Mouse (Mus musculus): Measurements from ENCODE around the gene C330007P06Rik. TPM values are rescaled to one million over a fixed set of nuclear protein-coding genes. Genes with fewer than 3 reads are reported as not detected.

C330007P06Rik gene
- polyA plus RNA-seq, 1 experiment = 18.9 TPM

DNA sequence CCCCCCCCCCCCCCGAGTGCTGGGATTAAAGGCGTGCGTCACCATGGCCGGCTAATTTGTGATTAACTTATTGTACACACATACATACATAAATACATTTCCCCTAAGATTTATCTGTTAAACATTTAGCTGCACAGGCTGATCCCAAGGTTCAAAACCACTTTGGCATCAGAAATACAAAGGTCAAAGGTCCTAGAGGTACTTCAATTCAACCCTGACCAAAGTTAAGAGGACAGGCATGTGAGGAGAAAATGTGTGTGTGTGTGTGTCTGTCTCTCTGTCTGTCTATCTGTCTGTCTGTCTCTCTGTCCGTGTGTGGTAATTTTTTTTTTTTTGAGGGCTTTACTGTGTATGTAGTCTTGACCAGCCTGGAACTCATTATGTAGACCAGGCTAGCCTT, 47.0 kb downstream of the C330007P06Rik start:
- Histone ChIP-seq H3K27ac (ENCODE audit: control insufficient read depth, insufficient read depth, low read length) (no peak overlapping the region), H3K36me3 (ENCODE audit: control insufficient read depth, insufficient read depth, low read length) (no peaks in the 10 kb centered on the region), H3K4me1 (replicated peaks; ENCODE audit: control insufficient read depth, insufficient read depth, low read length) (no peaks in the 10 kb centered on the region), H3K4me3 (ENCODE audit: control insufficient read depth, insufficient read depth, low read length) (no peak overlapping the region), H3K27me3 (ENCODE audit: control insufficient read depth, insufficient read depth, low read length) (no peaks in the 10 kb centered on the region)
- DNase-seq = no peak
- WGBS = 100% methylated on average over 4 of the region's 5 CpGs
- TF ChIP-seq CTCF (IDR thresholded peaks at IDR 0.05; ENCODE audit: borderline replicate concordance, control insufficient read depth, extremely low read depth, insufficient read depth, low read length, poor library complexity) = no peak
- no peak for TF ChIP-seq POLR2A (IDR thresholded peaks at IDR 0.05; ENCODE audit: control insufficient read depth, extremely low read depth, insufficient read depth, low read length, poor library complexity)

DNA sequence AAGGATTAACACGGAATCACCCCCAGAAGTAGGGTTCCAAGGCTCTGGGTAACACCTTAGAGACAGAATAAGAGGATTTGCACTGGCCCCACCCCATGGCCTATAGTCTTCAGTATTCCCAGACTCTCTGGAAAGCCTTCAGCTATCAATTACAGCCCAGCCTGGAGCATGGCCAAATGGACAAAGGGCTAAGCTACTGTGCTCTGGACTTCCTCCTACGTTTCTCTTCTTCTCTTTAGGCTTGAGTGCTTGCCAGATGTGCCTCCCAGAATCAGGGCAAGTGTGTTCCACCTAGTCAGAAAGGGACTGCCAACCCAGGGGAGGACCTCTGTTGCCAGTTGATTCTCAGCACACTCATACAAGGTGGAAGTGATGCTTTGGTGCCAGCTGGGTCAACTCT, 48.9 kb downstream of the C330007P06Rik start:
- no peak overlapping the region for H3K27ac ChIP-seq (ENCODE audit: control insufficient read depth, insufficient read depth, low read length)
- no peak for TF ChIP-seq CTCF (IDR thresholded peaks at IDR 0.05; ENCODE audit: borderline replicate concordance, control insufficient read depth, extremely low read depth, insufficient read depth, low read length, poor library complexity)
- TF ChIP-seq POLR2A (IDR thresholded peaks at IDR 0.05; ENCODE audit: control insufficient read depth, extremely low read depth, insufficient read depth, low read length, poor library complexity) = no peak
- no peaks in the 10 kb centered on the region for H3K4me1 ChIP-seq (replicated peaks; ENCODE audit: control insufficient read depth, insufficient read depth, low read length)
- no peaks in the 10 kb centered on the region for H3K27me3 ChIP-seq (ENCODE audit: control insufficient read depth, insufficient read depth, low read length)
- whole genome bisulfite sequencing = 82% methylated on average over 2 of the region's 2 CpGs
- no peak for DNase-seq
- H3K4me3 ChIP-seq (ENCODE audit: control insufficient read depth, insufficient read depth, low read length) = no peak overlapping the region
- no peaks in the 10 kb centered on the region for H3K36me3 ChIP-seq (ENCODE audit: control insufficient read depth, insufficient read depth, low read length)

DNA sequence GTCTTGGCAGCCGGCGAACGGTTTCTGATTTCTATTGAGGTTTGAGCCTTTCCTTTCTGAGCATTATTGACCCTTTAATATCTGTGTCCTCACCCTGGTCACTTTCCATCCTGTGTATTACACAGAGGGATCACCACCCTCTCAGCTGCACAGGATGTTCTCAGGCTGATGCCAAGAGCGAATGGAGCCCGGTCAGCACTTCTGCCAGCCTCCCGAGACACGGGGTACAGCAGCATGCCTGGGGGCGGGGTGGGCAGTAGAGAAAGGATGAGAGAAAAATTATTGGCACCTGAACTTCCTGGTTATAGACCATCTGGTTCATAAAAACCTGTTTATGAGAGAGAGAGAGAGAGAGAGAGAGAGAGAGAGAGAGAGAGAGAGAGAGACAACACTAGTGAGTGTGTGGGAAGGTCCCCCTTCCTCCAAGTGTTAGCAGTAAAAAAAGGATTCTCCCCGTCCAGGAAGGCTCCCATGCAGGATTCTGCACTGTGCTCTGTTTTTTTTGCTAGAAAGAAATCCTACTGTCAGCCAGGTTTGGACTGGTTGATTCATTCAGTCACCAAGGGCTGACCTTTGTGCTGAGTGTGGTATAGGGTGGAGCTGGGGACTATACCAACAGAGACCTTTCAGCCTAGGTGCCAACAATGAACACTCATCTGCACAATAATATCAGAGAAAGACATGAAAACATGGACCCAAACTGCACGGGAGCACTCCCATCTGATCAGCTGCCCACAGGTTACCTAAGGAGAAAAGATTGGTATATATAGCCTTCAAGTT, 49.8 kb downstream of the C330007P06Rik start:
- no peak overlapping the region for H3K27ac ChIP-seq (ENCODE audit: control insufficient read depth, insufficient read depth, low read length)
- H3K36me3 ChIP-seq (ENCODE audit: control insufficient read depth, insufficient read depth, low read length) = no peaks in the 10 kb centered on the region
- no peak for TF ChIP-seq CTCF (IDR thresholded peaks at IDR 0.05; ENCODE audit: borderline replicate concordance, control insufficient read depth, extremely low read depth, insufficient read depth, low read length, poor library complexity)
- H3K4me3 ChIP-seq (ENCODE audit: control insufficient read depth, insufficient read depth, low read length) = no peak overlapping the region
- H3K27me3 ChIP-seq (ENCODE audit: control insufficient read depth, insufficient read depth, low read length) = no peaks in the 10 kb centered on the region
- no peak for DNase-seq
- 96% methylated on average over 10 of the region's 10 CpGs for WGBS
- no peaks in the 10 kb centered on the region for H3K4me1 ChIP-seq (replicated peaks; ENCODE audit: control insufficient read depth, insufficient read depth, low read length)

DNA sequence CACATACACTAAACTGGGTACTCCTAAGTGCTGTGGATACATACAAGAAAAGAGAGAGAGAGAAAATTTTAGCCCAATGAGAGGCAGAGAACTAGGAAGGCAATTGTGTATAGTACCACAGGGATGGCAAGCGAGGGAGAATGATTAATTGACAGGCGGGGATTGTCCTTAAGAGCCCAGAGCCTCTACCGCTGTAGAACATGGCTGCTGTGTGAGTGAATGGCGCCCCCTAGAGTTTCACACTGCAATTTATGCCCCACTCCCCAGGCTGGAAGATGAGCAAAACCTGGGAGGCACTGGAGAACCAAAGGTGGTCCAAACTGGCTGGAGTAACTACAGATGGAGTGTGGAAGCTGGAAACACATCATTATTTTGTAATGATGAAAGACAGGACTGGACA, 53.7 kb downstream of the C330007P06Rik start:
- Histone ChIP-seq H3K27ac (ENCODE audit: control insufficient read depth, insufficient read depth, low read length) (no peak overlapping the region), H3K27me3 (ENCODE audit: control insufficient read depth, insufficient read depth, low read length) (no peaks in the 10 kb centered on the region), H3K4me3 (ENCODE audit: control insufficient read depth, insufficient read depth, low read length) (no peak overlapping the region), H3K4me1 (replicated peaks; ENCODE audit: control insufficient read depth, insufficient read depth, low read length) (no peaks in the 10 kb centered on the region), H3K36me3 (ENCODE audit: control insufficient read depth, insufficient read depth, low read length) (no peaks in the 10 kb centered on the region)
- TF ChIP-seq CTCF (IDR thresholded peaks at IDR 0.05; ENCODE audit: borderline replicate concordance, control insufficient read depth, extremely low read depth, insufficient read depth, low read length, poor library complexity) (no peak), POLR2A (IDR thresholded peaks at IDR 0.05; ENCODE audit: control insufficient read depth, extremely low read depth, insufficient read depth, low read length, poor library complexity) (no peak)
- 33% methylated on average over 4 of the region's 4 CpGs for WGBS
- DNase-seq = peak; percentile 29

DNA sequence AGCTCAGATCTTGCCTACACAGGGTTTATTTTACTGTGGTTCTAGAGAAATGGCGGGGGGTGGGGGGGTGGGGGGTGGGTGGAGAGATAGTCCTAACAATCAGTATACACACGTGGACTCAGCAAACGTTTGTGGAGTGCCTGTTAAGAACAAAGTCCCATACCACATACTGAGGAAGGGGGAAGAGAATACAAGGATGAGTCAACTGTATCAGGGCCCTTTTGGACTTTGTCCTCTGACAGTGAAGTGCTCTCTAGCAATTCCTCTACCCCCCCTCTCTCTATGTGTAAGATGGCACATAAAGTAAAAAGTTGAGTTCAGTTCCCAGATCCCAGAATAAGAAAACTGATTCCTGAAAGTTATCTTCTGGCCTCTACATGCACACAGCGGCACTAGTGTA, 54.3 kb downstream of the C330007P06Rik start:
- Histone ChIP-seq H3K4me1 (replicated peaks; ENCODE audit: control insufficient read depth, insufficient read depth, low read length) (no peaks in the 10 kb centered on the region), H3K4me3 (ENCODE audit: control insufficient read depth, insufficient read depth, low read length) (no peak overlapping the region), H3K27ac (ENCODE audit: control insufficient read depth, insufficient read depth, low read length) (no peak overlapping the region), H3K36me3 (ENCODE audit: control insufficient read depth, insufficient read depth, low read length) (no peaks in the 10 kb centered on the region), H3K27me3 (ENCODE audit: control insufficient read depth, insufficient read depth, low read length) (no peaks in the 10 kb centered on the region)
- no peak for TF ChIP-seq CTCF (IDR thresholded peaks at IDR 0.05; ENCODE audit: borderline replicate concordance, control insufficient read depth, extremely low read depth, insufficient read depth, low read length, poor library complexity)
- no peak for TF ChIP-seq POLR2A (IDR thresholded peaks at IDR 0.05; ENCODE audit: control insufficient read depth, extremely low read depth, insufficient read depth, low read length, poor library complexity)
- 93% methylated on average over 4 of the region's 4 CpGs for WGBS
- no peak for DNase-seq

DNA sequence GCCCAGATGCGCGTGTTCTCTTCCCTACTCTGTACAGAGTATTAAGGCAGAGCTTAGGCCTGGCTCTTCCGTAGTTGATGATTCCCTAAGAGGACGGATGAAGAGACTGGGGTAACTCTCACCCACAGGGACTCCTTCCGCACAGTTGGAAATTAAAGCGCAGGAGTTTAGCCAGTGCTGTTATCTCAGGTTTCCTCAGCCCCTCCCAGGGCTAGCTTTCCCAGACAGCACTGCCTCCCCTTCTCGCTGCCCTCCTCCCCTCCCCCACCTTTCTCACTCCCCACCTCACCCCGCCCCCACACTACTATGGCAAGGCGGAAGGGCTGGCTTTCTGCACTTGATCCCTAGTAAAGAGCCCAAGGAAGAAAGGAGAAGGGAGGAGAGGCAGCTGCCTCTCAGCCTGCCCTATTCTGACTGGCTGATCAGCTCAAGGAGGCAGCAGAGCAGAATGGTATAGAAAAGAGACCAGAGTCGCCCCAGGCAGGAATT, 56.9 kb downstream of the C330007P06Rik start:
- Histone ChIP-seq H3K36me3 (ENCODE audit: control insufficient read depth, insufficient read depth, low read length) (no peaks in the 10 kb centered on the region), H3K4me1 (replicated peaks; ENCODE audit: control insufficient read depth, insufficient read depth, low read length) (no peaks in the 10 kb centered on the region), H3K27ac (ENCODE audit: control insufficient read depth, insufficient read depth, low read length) (no peak overlapping the region), H3K4me3 (ENCODE audit: control insufficient read depth, insufficient read depth, low read length) (no peak overlapping the region), H3K27me3 (ENCODE audit: control insufficient read depth, insufficient read depth, low read length) (no peaks in the 10 kb centered on the region)
- no peak for DNase-seq
- WGBS = 67% methylated on average over 10 of the region's 10 CpGs
- TF ChIP-seq CTCF (IDR thresholded peaks at IDR 0.05; ENCODE audit: borderline replicate concordance, control insufficient read depth, extremely low read depth, insufficient read depth, low read length, poor library complexity) (no peak), POLR2A (IDR thresholded peaks at IDR 0.05; ENCODE audit: control insufficient read depth, extremely low read depth, insufficient read depth, low read length, poor library complexity) (no peak)
